Mouse (Mus musculus) brain, embryonic 14.5 days (tissue): ENCODE results near the gene T2.

Experiments used
- CTCF ChIP-seq: fragments of 200-500 bp; IDR thresholded peaks from 2 replicates; pipeline ENCODE4 v1.5.1; 2012; ENCODE audit warnings: inconsistent platforms, mild to moderate bottlenecking, moderate library complexity, borderline replicate concordance; ENCODE audit not compliant: insufficient read depth, insufficient read length; ENCODE audit errors: extremely low read depth
- POLR2A ChIP-seq: fragments of 200-500 bp; IDR thresholded peaks from 2 replicates; pipeline ENCODE4 v1.6.1; 2012; ENCODE audit warnings: mild to moderate bottlenecking, inconsistent platforms, borderline replicate concordance; ENCODE audit not compliant: poor library complexity, insufficient read depth, insufficient read length, severe bottlenecking; ENCODE audit errors: extremely low read depth

- TF ChIP-seq POLR2A (no peak), CTCF (no peak)
These were observed 53.0 kb downstream of the T2 start for GRCm38 (mm10) chr17:8408589-8409295.
